Mouse (Mus musculus): ENCODE data around the gene Zfp787. TPM values are rescaled to one million over a fixed set of nuclear protein-coding genes. Genes with fewer than 3 reads are reported as not detected.
"Not testable (repeated sequence)": the region's sequence is repeated elsewhere in the genome, so short reads cannot be mapped to it uniquely, and the experiment has no call there.

The Zfp787 gene
- polyA plus RNA-seq, 3 experiments from 2014 or later: 4.2 to 5.8 (median 4.3) TPM

GRCm38 (mm10) chr7:6161541-6161940 is 5.7 kb upstream of the Zfp787 start:
- no peak for ATAC-seq

GRCm38 (mm10) chr7:6159604-6160003 is 3.8 kb upstream of the Zfp787 start:
- ATAC-seq: no peak

- no peak for ATAC-seq
Observed at GRCm38 (mm10) chr7:6157479-6157878, 1.7 kb upstream of the Zfp787 start.

DNA sequence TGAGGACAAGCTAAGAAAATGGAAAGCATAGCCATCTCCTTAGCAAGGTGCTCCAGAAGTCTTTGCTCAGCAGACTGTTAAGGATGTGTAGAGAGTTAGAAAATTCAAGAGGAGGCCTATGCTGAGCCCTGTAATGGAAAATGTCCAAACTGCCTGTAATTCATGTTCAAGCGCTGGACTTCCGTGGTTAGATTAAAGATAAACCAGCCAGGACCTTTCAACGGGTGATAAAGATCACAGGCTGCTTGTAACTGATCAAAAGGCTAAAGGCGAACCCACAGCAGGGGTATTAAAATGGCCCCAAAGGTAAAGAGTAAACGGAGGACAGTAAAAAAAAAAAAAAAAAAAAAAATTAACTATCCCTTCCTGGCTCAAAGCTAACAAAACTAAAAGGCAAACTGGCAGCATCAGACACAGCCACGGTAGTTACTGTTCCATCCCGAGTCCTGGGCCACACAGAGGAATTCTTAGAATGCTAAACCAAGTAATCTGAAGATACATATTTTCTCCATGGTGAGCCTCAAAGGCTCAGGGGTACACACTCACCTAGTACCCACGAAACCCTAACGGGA is 1.2 kb upstream of the Zfp787 start:
- ATAC-seq: no peak

- peak; percentile 41 for ATAC-seq
Observed at GRCm38 (mm10) chr7:6155031-6155872, 545 bp downstream of the Zfp787 start.

- ATAC-seq: no peak
Observed at GRCm38 (mm10) chr7:6154164-6154563, 1.6 kb downstream of the Zfp787 start.

GRCm38 (mm10) chr7:6153131-6153530 is 2.7 kb downstream of the Zfp787 start:
- ATAC-seq: no peak

GRCm38 (mm10) chr7:6152036-6152435 is 3.8 kb downstream of the Zfp787 start:
- no peak for ATAC-seq

DNA sequence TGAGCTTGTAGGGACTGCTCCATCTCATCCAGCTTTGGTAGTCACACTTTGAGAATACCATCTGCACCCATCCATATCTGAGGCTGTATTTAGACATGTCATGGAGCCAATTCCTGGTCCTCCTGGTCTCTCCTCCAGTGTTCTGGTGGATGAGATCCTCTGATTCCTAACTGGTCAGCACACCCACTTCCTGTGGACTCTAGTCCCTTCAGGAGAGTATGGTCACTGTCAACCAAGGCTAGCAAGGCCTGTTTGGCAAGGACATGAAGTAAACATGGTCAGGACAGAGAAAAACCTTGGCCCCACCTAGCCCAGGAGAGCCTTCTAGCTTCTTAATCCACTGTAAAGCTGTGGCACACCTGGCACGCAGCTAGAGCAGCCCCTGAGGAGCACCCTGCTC is 4.5 kb downstream of the Zfp787 start:
- ATAC-seq: no peak

DNA sequence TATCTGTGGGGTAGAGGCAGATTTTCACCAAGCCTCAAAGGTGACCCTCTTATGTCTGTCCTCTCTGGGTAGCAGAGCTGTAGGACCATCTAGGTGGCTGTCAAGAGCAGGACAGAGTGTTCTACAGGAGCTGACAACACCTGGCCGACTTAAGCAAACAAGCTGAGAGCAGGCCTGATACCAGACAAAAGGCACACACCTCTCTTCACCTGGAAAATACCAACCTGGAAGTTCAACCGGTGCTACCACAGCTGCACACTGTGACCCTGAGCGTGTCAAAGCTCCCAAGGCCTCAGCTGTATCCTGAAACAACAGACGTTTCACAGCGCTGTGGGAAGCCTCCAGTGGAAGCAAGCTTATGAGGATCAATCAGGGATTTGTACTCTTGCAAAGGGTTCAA is 8.1 kb downstream of the Zfp787 start:
- ATAC-seq: no peak

DNA sequence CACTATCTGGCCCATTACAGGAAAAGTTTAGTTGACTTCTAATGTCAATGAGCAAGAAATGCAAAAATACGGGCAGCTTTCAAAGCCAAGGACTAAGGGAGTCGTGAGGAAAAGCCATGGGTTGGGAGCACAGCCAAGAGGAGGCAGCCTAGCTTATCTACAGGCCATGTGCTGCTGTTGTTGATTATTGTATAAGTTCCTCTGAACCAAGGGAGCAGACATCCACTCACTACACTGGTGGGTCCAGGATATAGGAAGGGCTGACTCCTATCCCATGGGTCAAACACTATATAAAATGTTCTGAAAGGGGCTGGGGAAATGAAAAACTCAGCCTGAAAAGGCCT is 8.8 kb downstream of the Zfp787 start:
- no peak for ATAC-seq

- no peak for ATAC-seq
Observed at GRCm38 (mm10) chr7:6146194-6146981, 9.4 kb downstream of the Zfp787 start.

- ATAC-seq: no peak
Observed at GRCm38 (mm10) chr7:6145423-6146188, 10.2 kb downstream of the Zfp787 start.

GRCm38 (mm10) chr7:6143991-6144531 is 11.7 kb downstream of the Zfp787 start:
- no peak for ATAC-seq

GRCm38 (mm10) chr7:6139295-6139694 is 16.5 kb downstream of the Zfp787 start:
- ATAC-seq: no peak

DNA sequence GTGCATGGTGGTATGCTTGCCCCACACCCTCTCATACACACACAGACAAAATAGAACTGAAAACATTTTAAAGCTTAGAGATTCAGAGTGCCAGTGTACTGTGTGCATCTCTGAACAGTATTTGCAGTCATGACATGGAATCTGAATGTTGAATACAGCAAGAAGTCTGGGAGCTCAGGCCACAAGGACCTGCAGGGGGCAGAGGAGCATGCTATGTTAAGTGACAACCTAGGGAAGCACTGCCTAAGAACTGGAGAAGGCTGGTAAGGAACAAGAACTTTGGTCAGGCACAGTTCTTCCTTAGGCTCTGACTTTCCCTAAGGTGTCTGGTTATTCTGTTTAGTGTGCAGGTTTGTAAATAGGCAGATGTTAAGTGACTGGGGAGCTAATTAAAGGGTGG is 19.3 kb downstream of the Zfp787 start:
- ATAC-seq: no peak

- no peak for ATAC-seq
Observed at GRCm38 (mm10) chr7:6132646-6133045, 23.2 kb downstream of the Zfp787 start.

DNA sequence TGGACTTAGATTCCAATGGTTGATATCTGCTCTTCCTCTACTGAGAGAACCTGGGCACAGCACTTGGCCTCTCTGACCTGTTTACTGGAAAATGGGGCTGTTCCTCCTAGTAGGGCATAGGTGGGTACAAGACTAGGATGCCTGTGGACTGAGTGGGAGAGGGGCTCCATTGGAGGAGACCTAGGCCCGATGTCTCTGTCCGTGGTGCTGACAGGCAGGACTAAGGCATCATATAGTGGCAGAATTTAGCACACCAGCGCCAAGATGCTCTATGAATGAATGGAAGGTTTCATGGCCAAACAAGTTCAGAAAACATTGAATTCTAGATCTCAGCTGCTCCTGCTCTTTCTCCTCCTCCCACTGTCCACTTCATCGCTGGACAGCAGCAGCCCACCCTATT is 25.5 kb downstream of the Zfp787 start:
- no peak for ATAC-seq

- peak; percentile 93 for ATAC-seq
Observed at GRCm38 (mm10) chr7:6126690-6127448, 28.9 kb downstream of the Zfp787 start.

DNA sequence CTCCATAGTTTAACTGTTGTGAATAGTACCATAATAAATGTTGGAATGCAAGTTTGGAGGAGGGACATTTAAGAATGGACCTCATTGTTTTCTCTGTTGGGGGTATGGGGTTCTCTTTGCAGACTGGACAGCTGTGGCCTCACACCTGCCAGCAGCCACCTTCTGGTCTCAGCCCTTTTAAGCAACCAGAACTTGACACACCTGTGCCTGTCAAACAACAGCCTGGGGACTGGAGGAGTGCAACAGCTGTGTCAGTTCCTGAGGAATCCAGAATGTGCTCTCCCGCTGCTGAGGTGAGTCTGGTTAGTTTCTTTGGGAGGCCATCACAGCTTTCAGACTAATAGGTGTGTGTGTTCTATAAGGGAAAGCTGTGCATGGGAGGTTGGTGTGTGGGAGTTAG is 34.7 kb downstream of the Zfp787 start:
- ATAC-seq: not testable (repeated sequence)

DNA sequence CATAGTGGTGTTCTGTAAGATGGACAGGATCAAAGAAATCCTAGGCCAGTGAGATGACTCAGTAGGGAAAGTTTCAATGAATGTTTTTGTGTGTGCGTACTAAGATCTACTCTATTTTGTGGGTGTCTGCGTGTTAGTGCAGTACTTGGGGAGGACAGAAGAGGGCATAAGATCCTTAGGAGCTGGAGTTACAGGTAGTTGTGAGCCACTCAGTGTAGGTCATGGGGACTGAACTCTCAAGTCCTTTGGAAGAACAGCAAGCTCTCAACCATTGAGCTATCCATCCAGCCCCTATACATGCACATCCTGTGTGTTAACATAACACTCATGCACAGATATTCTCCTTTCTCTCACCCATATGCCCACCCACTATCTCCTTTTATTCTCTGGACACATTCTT is 35.7 kb downstream of the Zfp787 start:
- not testable (repeated sequence) for ATAC-seq

DNA sequence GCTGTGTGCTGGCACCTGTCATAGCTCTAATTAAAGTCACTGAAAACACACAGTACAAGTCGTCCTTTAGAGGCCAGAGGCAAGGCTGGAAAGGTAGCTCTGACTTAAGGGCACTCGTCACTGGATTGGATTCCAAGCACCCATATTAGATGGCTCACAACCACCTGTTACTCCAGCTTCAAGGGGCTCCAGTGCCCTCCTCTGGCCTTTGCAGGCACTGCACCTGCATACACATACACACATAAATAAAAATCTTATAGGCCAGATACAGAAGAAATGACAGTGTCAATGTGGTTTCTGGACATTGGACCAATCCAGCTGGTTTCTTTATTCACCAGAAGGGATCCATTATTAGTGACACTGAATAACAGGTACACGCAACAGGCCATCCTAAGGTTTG is 36.3 kb downstream of the Zfp787 start:
- ATAC-seq: no peak
